Mouse (Mus musculus): ENCODE data around the gene Gm38392. TPM values are rescaled to one million over a fixed set of nuclear protein-coding genes. Genes with fewer than 3 reads are reported as not detected.

The Gm38392 gene
- polyA plus RNA-seq, 1 experiment = 0.48 TPM

DNA sequence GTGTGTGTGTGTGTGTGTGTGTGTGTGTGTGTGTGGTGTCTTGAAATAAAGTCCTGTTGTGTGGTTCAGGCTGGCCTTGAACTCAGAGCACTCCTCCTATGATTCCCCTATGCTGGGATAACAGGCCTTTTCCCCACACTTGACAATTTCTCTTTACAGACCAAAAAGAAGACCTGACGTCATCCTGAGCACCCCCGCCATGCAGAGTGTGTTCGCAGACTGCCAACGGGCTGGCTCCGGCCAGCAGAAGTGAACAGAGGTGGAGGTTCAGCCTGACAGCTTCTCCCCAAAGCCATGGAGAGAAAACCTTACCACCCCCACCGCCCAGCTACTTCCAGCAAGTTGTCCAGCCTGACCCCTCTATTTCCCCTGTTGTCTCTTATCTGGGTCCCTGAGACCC lies 57.5 kb downstream of the Gm38392 start:
- H3K27ac ChIP-seq (ENCODE audit: insufficient read depth, low read depth, low read length) = no peak overlapping the region
- H3K4me3 ChIP-seq (ENCODE audit: insufficient read depth, low read length) = no peak overlapping the region
- H3K4me1 ChIP-seq (ENCODE audit: control insufficient read depth, insufficient read depth, low read length) = peaks cover 8% of the 10 kb centered on the region
- TF ChIP-seq CTCF (IDR thresholded peaks at IDR 0.05; ENCODE audit: low read depth, low read length) (no peak), POLR2A (IDR thresholded peaks at IDR 0.05; ENCODE audit: borderline replicate concordance, low read depth, low read length) (no peak)

DNA sequence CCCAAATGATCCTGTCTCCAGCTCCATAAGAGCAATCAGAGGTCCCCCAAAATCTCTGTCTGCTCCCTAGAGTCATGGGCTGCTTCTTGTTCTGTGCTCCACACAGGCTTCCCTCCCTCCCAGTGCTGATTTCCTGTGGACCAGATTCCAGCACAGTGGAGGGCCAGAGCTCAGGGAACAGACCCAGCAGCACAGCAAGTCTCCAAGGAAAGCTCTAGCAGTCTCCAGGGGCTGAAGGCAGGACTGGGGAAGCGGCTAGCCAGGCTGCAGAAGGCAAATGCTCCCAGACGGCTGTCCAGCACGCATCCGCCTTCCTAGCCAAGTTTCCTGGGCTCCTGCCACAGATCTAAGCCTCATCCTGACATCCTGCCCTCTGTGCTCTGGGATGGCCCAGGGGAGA lies 58.1 kb downstream of the Gm38392 start:
- Histone ChIP-seq H3K27ac (ENCODE audit: insufficient read depth, low read depth, low read length) (no peak overlapping the region), H3K4me3 (ENCODE audit: insufficient read depth, low read length) (no peak overlapping the region), H3K4me1 (ENCODE audit: control insufficient read depth, insufficient read depth, low read length) (peaks cover 8% of the 10 kb centered on the region)
- TF ChIP-seq CTCF (IDR thresholded peaks at IDR 0.05; ENCODE audit: low read depth, low read length) (no peak), POLR2A (IDR thresholded peaks at IDR 0.05; ENCODE audit: borderline replicate concordance, low read depth, low read length) (no peak)

DNA sequence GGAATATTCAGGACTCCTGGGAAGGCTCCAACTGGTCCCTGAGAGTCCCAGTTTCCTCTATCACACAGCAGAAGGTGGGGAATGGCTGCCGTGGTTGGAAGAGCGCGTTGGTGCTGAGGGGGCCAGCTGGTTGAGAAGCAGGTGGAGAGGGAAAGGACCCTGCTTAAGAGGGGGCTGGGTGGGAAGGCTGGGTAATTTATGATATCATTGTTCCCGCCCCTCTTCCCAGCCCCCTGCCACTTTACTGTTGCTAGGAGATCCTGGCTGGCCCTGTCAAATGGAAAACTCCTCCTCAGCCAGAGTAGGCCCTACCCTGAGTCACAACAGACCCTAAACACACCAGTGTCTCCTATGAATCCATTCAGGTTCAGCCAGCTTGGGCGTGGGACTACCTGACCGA lies 59.0 kb downstream of the Gm38392 start:
- Histone ChIP-seq H3K27ac (ENCODE audit: insufficient read depth, low read depth, low read length) (no peak overlapping the region), H3K4me3 (ENCODE audit: insufficient read depth, low read length) (no peak overlapping the region)
- no peak for TF ChIP-seq CTCF (IDR thresholded peaks at IDR 0.05; ENCODE audit: low read depth, low read length)
- no peak for TF ChIP-seq POLR2A (IDR thresholded peaks at IDR 0.05; ENCODE audit: borderline replicate concordance, low read depth, low read length)

DNA sequence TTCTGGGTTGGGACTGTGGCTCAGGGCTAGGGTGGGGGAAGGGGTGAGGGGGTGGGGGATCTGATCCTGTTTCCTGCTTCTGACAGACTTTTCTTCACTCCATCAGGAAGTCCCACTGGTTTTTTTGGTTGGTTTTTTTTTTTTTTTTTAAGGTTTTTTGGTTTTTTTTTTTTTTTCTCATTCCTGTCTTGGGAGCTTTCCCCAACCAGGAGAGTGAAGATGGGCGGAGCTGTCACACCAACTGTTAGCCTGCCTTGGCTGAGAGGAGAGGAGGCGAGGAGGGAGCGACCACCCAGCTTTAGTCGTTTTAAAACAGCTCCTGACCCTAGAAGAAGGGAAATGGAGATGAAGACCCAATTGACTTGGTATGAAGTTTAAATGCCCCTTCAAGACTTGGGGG lies 59.8 kb downstream of the Gm38392 start:
- no peak overlapping the region for H3K27ac ChIP-seq (ENCODE audit: insufficient read depth, low read depth, low read length)
- no peak overlapping the region for H3K4me3 ChIP-seq (ENCODE audit: insufficient read depth, low read length)
- H3K4me1 ChIP-seq (ENCODE audit: control insufficient read depth, insufficient read depth, low read length) = peaks cover 8% of the 10 kb centered on the region
- TF ChIP-seq POLR2A (IDR thresholded peaks at IDR 0.05; ENCODE audit: borderline replicate concordance, low read depth, low read length) = no peak
- TF ChIP-seq CTCF (IDR thresholded peaks at IDR 0.05; ENCODE audit: low read depth, low read length) = no peak

More for the DNA sequence above, 59.0 kb downstream of the Gm38392 start:
- peaks cover 8% of the 10 kb centered on the region for H3K4me1 ChIP-seq (ENCODE audit: control insufficient read depth, insufficient read depth, low read length)

DNA sequence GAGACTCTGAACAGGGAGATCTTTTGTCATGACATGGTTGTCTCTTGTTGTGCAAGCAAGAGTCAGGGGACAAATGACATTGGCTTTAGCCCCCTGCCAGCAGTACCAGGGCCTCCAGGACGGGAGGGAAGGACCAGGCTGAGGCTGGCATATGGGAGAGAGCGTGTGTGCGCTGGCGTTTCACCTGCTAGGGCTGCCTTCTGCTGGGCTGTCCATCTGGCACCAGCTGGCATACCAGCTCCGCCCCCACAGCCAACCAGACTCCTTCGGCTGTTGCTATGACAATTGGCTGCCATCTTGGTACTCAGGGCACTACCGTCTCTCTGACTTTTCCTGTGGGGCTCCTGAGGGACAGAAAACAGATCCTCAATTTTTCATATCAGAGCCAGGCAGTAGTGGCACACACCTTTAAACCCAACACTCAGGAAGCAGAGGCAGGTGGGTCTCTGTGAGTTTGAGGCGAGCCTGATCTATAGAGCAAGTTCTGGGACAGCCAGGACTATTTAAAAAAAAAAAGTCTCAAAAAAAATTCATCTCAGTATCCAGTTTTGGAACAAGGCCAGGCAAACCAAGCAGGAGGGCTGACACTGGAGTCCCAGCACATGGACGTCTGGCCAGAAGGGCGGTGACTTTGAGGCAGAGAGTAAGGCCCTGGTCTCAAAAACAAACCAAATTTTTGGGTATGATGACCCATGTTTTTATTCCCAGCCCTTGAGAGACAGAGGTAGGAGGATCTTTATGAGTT lies 60.7 kb downstream of the Gm38392 start:
- TF ChIP-seq POLR2A (IDR thresholded peaks at IDR 0.05; ENCODE audit: borderline replicate concordance, low read depth, low read length) (no peak), CTCF (IDR thresholded peaks at IDR 0.05; ENCODE audit: low read depth, low read length) (no peak)
- H3K4me1 ChIP-seq (ENCODE audit: control insufficient read depth, insufficient read depth, low read length) = peaks cover under 1% of the 10 kb centered on the region; the same call in 1 of the 2 replicates
- H3K27ac ChIP-seq (ENCODE audit: insufficient read depth, low read depth, low read length) = no peak overlapping the region
- no peak overlapping the region for H3K4me3 ChIP-seq (ENCODE audit: insufficient read depth, low read length)

DNA sequence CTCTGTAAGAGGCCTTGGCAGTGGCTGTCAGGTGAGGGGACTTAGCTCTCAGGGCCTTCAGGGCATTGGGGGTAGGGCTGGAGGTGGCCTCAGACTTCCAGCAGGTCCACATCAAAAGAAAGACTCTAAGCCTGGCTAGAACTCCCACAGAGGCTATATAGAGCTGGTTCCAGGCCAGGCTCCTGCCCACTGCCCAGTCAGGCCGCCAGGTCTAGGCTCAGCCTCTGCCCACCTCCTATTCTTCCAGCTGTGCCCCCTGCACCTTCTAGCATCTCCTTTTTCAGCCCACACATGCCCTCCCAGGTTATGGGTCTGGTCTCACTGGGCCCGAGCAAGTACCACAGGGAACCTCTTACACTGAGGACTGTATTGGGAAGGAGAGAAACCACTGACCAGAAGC lies 62.1 kb downstream of the Gm38392 start:
- no peaks in the 10 kb centered on the region for H3K4me1 ChIP-seq (ENCODE audit: control insufficient read depth, insufficient read depth, low read length)
- no peak overlapping the region for H3K27ac ChIP-seq (ENCODE audit: insufficient read depth, low read depth, low read length)
- no peak for TF ChIP-seq POLR2A (IDR thresholded peaks at IDR 0.05; ENCODE audit: borderline replicate concordance, low read depth, low read length)
- no peak for TF ChIP-seq CTCF (IDR thresholded peaks at IDR 0.05; ENCODE audit: low read depth, low read length)
- no peak overlapping the region for H3K4me3 ChIP-seq (ENCODE audit: insufficient read depth, low read length)

DNA sequence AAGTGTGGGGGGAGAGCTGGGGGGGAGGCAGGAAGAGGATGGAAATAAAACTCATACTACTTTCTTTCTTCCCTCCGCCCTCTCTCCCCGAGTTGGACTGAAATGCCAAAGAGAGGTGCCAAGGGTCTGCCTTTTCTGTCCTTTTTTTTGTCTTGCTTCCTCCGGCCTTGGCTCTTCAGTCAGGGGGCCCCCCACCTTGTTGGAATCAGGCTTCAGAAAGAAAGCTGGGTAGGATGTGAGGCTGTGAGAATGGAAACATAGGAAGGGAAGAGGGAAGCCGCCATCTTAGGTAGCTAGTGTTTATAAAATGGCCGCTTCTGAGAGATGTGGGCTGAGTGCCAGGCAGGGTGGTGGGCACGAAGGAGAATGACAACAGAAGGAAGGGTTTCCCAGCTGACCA lies 64.6 kb downstream of the Gm38392 start:
- Histone ChIP-seq H3K4me3 (ENCODE audit: insufficient read depth, low read length) (no peak overlapping the region), H3K4me1 (ENCODE audit: control insufficient read depth, insufficient read depth, low read length) (no peaks in the 10 kb centered on the region), H3K27ac (ENCODE audit: insufficient read depth, low read depth, low read length) (no peak overlapping the region)
- TF ChIP-seq CTCF (IDR thresholded peaks at IDR 0.05; ENCODE audit: low read depth, low read length) (no peak), POLR2A (IDR thresholded peaks at IDR 0.05; ENCODE audit: borderline replicate concordance, low read depth, low read length) (no peak)

DNA sequence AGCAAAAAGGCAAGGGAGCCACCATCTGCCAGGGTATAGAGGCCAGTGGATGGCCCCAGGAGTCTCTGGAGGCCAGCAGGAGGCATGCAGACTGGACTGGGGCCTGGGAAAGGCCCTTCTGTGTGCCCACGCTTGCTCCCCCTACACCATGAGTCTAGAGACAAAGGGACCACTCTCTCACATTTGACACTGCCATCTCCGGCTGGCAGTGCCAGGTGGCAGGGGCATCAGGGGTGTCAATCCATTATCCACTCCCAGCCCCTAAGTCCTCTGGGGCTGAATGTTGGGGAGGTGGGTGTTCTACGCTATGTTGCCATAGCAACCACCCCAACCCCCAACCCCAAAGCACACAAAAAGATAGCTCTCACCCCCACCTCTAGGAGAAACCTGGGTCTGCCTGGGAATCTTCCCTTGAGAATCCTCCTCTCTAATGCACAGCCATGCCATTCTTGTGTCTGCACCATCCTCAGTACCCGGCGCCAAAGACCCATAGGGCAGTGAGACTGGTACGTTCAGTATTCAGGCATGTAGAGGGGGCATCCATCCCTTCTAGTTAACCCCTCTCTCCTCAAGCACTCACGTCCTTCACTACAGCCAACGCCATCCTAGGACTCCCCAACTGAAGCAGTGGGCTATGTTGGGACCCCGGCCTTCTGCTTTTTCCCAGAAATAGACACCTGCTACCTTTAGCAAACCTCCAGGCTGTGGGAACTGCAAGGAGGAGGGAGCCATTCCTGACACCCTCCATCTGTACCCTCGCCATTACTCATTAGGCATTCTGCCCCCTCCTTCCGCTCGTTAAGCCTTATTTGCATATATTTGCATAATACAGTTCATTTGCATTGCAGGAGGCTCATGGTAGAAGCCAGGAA lies 65.3 kb downstream of the Gm38392 start:
- no peak for TF ChIP-seq CTCF (IDR thresholded peaks at IDR 0.05; ENCODE audit: low read depth, low read length)
- TF ChIP-seq POLR2A (IDR thresholded peaks at IDR 0.05; ENCODE audit: borderline replicate concordance, low read depth, low read length) = no peak
- Histone ChIP-seq H3K27ac (ENCODE audit: insufficient read depth, low read depth, low read length) (no peak overlapping the region), H3K4me3 (ENCODE audit: insufficient read depth, low read length) (no peak overlapping the region), H3K4me1 (ENCODE audit: control insufficient read depth, insufficient read depth, low read length) (no peaks in the 10 kb centered on the region)

DNA sequence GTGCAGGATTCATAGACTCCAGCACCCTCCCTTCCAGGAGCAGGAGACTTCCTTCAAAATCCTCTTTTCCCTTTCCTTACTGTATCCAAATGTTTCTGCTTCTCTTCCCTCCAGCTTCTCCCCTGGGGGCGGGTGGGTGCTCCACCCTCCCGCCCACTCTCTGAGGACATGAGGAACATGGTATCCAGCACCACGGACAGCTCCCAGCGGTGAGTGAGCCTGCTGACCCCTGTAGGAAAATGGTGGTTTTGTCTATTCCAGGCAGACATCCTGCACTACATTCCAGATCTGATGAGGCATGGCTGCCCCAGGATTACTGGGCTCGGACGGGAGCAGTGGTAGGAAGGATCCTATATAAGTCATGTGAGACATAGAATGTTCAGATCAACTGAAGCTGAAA lies 66.2 kb downstream of the Gm38392 start:
- Histone ChIP-seq H3K27ac (ENCODE audit: insufficient read depth, low read depth, low read length) (no peak overlapping the region), H3K4me1 (ENCODE audit: control insufficient read depth, insufficient read depth, low read length) (no peaks in the 10 kb centered on the region), H3K4me3 (ENCODE audit: insufficient read depth, low read length) (no peak overlapping the region)
- TF ChIP-seq CTCF (IDR thresholded peaks at IDR 0.05; ENCODE audit: low read depth, low read length) (no peak), POLR2A (IDR thresholded peaks at IDR 0.05; ENCODE audit: borderline replicate concordance, low read depth, low read length) (no peak)

DNA sequence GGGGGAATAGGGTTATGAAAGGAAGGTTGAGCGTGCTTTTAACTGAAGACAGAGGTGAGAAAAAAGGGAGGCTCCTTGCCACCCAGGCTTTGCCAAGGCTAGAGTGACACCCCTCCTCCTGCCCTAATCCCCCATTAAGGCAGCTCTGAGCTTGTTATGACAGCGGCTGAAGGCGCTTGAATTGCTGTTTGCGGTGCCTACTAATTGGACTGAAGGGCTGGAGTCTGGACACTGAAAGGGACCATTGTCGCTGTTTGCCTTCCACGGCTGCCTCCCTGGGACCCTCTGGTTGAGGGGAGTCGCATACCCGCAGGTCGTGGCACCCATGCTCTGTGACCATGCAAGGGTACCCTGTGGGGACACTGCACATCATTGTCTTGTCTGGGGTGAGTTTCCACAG lies 67.1 kb downstream of the Gm38392 start:
- Histone ChIP-seq H3K4me1 (ENCODE audit: control insufficient read depth, insufficient read depth, low read length) (no peaks in the 10 kb centered on the region), H3K27ac (ENCODE audit: insufficient read depth, low read depth, low read length) (no peak overlapping the region), H3K4me3 (ENCODE audit: insufficient read depth, low read length) (no peak overlapping the region)
- TF ChIP-seq POLR2A (IDR thresholded peaks at IDR 0.05; ENCODE audit: borderline replicate concordance, low read depth, low read length) (no peak), CTCF (IDR thresholded peaks at IDR 0.05; ENCODE audit: low read depth, low read length) (no peak)
